Mouse (Mus musculus) monocyte, adult 2 months (primary cell): ENCODE results near the gene Sh3pxd2a.

Source experiments
- DNase-seq, 2 experiments: peaks; one replicate each; pipeline ENCODE4 v3.0.0; 2022; ENCODE audit warnings: low spot score in 2 of 2, low read depth in 1 of 2

Sh3pxd2a gene

GRCm38 (mm10) chr19:47492422-47492821 is 28.2 kb upstream of the Sh3pxd2a start:
- DNase-seq: no peak

GRCm38 (mm10) chr19:47491853-47492252 is 27.7 kb upstream of the Sh3pxd2a start:
- DNase-seq: no peak

DNA sequence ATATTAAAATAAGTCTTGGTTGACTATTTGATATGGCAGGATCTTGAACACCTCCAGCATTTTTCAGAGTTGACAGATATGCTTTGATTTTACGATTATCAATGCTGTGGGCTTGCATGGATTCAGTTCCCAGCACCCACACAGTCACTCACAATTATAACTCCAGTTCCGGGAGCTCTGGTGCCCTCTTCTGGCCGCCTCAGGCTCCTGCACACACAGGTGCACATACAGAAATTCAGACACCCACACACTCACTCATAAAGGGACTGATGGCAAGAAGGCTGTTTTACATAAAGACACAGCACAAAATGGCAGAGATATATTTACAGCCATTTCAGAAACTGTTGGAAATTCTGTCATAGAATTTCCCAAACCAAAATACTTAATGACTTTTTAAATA is 25.0 kb upstream of the Sh3pxd2a start:
- DNase-seq: no peak

GRCm38 (mm10) chr19:47488250-47488649 is 24.0 kb upstream of the Sh3pxd2a start:
- DNase-seq: no peak

DNA sequence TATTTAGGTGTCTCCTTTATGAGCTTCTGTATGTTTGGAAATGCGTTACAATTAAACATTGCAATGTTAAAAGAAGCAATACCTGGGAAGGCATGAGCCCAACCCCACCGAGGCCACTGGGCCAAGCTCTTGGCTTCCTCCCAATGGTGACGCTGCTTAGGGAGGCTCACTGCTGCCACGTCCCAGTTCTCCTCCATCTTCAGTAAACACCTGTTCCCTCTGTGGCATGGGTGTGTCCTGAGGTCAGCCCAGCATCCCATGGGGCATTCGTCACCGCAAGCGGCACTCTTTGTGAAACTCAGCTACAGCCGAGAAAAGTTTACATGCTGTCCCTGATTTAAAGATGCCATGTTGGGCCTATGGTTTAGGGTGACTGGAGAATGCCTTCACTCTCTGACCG is 23.4 kb upstream of the Sh3pxd2a start:
- no peak for DNase-seq

- no peak for DNase-seq
Observed at GRCm38 (mm10) chr19:47485997-47486566, 21.9 kb upstream of the Sh3pxd2a start.

DNA sequence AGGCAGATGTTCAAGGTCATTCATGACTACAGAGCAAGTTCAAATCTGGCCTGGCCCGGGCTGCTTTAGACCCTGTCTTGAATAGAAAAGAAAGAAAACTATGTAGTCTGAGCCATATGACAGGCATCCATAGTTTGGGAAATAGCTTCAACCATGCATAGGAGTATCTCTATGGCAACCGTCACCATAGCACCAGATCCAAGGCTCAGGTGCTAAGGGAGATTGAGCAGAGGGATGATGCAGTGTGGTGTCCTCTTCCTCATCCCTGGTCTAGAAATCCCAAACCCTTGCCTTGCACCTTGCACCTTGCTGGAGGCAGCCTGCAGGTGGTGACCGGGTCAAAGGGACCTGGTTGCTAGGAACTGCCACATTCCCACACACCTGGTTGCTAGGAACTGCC is 19.9 kb upstream of the Sh3pxd2a start:
- DNase-seq: no peak

GRCm38 (mm10) chr19:47483346-47483745 is 19.1 kb upstream of the Sh3pxd2a start:
- no peak for DNase-seq

DNA sequence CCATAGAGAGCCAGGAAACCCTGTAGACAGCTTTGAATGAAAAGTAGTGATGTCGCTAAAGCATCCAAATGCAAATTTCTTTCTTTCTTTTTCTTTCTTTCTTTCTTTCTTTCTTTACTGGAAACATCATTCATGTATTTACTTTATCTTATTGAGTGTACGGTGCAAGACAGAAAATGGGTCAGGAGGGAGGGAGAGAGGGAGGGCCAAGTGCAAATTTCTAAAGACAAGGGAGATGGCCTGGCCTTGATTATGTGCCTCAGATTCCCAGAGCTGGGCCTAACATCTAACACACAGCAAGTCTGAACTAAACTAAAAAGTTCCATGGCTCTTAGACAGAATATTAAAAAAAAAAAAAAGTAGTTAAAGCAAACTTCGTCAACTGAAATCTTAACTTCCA is 9.3 kb upstream of the Sh3pxd2a start:
- DNase-seq: no peak

DNA sequence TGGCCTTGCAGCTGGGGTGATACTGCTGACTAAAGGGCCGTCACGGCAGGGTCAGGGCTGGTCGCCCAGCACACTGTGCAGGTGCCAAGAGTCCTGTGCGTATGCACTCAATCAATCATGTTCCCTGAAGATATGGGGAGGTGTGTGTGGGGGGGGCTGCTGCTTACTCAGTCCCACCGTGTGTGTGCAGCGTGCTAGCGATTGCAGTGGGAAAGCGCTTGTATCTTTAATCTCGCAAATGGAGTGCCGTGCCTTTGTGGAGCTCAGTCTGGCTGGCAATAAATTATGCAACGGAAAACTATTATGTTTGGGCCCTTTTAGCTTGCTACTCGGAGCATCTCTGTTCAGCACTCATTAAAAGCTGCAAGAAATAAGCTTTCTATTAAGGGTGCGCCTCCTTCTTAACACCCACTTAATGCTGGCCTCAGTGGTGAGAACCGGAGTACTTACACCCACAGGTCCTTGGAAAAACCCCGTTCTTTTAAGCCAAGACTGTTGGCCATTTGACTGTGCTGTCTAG is 8.7 kb upstream of the Sh3pxd2a start:
- DNase-seq: no peak

GRCm38 (mm10) chr19:47471808-47472207 is 7.6 kb upstream of the Sh3pxd2a start:
- DNase-seq: no peak

DNA sequence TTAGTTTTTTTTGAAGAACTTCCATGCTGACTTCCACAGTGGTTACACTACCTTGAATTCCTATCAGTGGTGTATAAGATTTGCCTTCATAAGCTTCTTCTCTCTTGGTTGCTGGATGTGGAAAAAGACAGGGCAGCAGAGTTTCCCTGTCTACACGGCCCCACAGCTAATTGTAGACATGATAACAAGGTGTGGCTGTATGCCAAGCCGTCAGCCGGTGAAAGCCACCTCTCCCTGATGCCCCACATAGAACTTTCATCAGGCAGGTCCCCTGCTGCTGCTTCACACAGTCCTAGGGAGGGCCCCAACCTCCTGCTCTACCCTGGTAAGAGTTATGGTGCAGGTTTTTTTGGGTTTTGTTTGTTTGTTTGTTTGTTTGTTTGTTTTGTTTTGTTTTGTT is 4.5 kb upstream of the Sh3pxd2a start:
- DNase-seq: no peak

- DNase-seq: no peak
Observed at GRCm38 (mm10) chr19:47466775-47467174, 2.6 kb upstream of the Sh3pxd2a start.

DNA sequence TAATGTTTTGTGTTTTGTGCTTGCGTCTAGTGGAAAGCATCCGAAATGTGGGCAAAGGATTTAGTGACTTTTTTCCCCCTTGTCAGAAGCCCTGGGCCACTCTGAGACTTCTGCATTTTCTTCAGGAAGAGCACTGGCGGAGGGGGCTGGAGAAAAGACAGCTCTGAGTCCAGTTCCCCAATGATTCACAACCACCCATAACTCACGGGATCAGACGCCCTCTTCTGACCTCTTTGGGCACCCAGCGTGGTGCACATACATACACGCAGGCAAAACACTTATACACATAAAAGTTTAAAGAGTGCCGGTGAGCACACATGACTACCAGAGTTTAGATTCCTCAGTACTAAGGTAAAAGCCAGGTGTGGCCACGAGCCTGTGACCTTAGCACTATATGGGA is 1.3 kb upstream of the Sh3pxd2a start:
- peak in 1 of 2 experiments; percentile 40 for DNase-seq

DNA sequence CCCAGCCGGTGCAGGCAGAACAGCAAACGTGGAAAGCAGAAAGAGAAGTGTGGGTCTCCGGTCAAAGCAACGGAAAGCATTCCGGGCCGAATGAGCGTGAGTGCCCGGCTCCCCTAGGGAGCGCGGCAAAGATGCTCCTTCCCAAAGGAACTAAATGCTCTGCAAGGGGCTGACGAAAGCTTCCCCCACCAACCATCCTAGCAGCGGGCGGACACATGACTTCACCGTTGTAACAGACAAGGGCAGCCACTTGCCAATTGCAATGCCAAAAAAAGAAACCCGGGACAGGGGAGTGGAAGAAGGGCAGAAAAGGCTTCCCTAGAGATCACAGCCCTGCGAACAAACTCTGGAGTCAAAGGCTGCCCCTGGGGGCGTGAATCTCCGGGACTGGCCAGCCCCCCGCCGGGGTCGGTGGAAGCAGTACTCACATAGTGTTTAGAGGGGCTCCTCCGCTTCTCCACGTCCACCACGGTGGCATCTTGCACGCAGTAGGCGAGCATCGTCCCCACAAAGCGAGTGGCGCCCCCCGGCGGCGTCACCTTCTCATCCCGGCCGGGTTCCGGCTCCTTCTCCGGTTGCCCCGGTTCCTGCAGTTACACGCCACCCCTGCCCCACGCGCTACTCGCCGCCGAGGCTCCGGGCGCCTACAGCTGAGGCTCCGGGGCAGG is 431 bp downstream of the Sh3pxd2a start:
- peak in 1 of 2 experiments; percentile 65 for DNase-seq

DNA sequence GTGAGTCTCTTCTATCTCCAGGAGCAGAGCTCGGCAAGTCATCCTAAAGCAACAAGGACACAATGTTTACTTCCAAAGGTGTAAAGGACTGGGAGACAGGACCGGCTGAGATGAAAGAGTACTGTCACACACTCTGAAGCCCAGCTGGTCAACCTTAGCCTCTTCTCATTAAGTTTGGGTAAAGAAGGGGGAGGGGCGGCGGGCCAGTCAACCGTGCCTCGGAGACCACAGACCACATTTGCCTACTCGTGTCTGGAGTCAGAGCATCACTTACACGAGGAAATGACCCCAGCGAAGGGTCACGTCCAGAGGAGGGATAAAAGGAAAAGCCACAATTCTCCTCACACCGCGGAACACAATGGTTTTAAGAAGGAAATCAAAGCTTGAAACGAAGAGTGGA is 995 bp downstream of the Sh3pxd2a start:
- DNase-seq: no peak

DNA sequence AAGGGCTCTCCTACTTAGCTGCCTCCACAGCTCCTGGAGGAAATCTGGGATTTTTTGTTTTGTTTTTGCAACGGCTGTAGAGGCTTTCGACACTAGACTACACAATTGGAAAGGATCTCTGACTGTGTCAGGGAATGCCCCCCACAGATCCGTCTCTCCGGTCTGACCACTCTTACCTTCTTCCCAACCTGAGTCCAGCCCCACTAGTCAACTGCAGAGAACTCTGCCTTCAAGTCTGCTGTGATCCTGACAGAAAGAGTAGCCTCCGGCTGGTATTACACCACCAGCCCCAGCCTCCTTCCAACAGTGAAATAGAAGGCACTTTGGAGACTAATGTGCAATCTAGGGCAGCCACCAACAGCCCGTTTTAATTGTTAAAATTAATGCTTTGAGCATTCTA is 1.5 kb downstream of the Sh3pxd2a start:
- no peak for DNase-seq

- DNase-seq: no peak
Observed at GRCm38 (mm10) chr19:47461838-47462237, 2.4 kb downstream of the Sh3pxd2a start.

DNA sequence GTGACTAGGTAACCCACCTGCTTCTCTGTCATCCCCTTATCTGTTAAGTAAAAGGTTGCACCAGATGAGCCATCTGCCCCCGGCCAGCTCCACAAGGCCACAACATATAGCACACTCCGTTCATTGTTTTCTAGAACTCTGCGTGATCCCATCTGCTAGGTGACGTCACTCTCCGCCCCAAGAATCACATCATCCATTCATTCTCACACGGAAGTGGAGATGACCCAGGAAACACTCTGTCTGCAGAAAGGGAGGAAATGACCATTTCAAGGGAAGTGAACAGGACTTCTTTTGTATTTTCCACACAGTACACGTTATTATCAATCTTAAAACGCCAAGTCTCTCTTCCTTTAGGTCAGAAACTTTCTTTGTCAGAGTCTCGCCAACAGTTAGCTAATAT is 2.8 kb downstream of the Sh3pxd2a start:
- DNase-seq: no peak

DNA sequence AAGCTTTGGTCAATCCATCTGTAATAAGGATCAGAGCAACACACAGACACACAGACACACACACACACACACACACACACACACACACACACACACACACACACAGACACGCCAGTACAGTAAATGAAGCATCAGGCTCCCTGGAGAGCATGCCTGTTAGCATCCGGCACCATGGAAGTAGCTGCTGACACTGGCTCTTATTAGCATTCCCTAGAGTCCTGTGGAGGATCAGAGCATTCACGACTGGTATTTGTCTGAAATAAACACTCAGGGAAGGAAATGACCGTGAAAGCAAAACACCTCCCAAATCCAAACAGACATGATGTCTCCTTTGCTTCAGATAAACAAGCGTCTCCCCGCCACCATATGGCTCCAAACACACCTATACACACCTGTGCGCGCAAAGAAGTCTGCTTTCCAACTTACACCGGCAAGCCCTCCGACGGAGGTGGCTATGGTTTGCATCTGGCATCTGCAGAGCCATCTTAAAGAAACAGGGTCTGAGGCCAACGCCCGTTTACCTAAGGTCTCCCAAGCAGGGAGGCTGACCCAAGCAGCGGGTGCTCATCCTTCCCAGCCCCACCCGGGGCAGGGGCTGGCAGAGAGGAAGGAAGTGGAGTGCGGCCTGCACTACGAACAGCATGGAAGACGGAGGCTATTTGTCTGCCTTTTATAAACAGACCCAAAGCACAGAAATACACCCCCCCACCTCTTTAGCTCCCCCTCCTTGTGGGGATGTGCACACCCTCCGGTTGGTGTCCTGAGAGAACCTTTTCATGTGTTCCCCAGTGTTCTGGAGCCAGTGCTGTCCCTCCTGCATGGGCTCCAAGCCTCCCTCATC is 3.9 kb downstream of the Sh3pxd2a start:
- DNase-seq: no peak

- no peak for DNase-seq
Observed at GRCm38 (mm10) chr19:47459214-47459613, 5.0 kb downstream of the Sh3pxd2a start.
